Mouse (Mus musculus): ENCODE results near the gene Rab3gap1.

The Rab3gap1 gene

DNA sequence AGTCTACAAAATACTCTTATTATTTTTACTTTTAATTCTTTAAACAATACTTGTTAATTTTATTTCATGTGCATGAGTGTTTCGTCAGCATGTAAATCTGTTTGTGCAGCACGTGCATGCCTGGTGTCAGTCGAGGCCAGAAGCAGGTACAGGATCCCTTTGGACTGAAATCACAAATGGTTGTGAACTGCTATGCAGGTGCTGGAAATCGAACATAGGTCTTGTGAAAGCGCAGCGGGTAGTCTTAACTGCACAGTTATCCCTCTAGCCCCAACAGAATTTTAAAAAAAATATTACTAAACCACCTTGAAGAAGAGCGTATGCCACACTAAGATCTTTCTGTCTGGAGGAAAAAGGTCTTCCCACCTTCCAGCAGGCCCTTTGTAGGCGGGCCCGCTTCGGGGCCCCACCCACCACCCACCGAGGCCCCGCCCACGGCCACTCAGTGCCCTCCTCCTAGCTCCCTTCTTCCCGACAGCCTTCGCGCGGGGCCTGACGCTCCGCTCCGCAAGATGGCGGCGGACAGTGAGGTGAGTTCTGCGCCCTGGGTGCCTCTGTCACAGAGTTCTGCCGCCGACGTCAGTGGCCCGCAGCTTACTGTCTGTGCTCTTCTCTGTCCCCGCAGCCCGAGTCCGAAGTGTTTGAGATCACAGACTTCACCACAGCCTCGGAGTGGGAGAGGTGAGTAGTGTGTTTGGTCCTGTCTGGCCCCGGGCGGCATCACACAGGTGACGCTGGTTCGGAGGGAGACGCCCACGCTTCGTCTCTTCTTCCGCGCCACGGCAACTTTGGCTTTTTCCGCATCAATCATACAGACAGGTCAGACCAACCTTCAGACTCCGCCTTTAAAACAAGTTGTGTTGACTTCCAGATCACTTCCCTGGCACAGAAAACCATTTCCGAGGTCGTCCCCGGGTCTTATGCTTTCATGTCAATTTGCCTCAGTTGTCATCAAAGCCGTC is at the start of gene Rab3gap1:
Gene Rab3gap1 (plus strand): TSS at position 474 of the 962 bp plus-strand sequence.
- DNase-seq (ENCODE audit: low read depth, low spot score), result peak; percentile 89
- H3K27me3 ChIP-seq (ENCODE audit: control insufficient read depth, insufficient read depth, low read length, poor library complexity, severe bottlenecking), result no peaks in the 10 kb centered on the region

DNA sequence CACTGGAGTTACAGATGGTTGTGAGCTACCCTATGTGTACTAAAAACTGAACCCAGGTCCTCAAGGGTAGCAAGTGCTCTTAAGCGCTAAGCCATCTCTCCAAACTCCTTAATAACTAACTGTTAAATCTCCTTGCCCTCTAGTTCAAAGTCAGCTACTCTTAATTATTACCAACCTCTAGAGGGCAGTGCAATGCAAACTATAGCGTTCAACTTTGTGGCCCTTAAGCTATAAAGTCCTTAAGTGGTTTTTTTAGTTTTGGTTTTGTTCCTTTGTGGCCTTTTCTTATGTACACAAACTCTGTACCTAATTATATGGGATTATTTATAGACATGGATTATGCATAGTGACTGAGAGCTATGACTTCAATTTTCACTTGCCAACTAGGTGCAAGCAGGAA is 41.2 kb upstream of the Rab3gap1 start:
- Histone ChIP-seq H3K36me3 (ENCODE audit: control insufficient read depth, insufficient read depth, low read length, poor library complexity, severe bottlenecking) (peaks cover 1% of the 10 kb centered on the region; the same call in 1 of the 2 replicates), H3K27me3 (ENCODE audit: control insufficient read depth, insufficient read depth, low read length, poor library complexity, severe bottlenecking) (no peaks in the 10 kb centered on the region; the same call in 1 of the 2 replicates)
- DNase-seq (ENCODE audit: low read depth, low spot score), result peak; percentile 84

More for the DNA sequence above, at the start of gene Rab3gap1:
- H3K36me3 ChIP-seq (ENCODE audit: control insufficient read depth, insufficient read depth, low read length, poor library complexity, severe bottlenecking), result 0 out of 2 replicates have a peak, but pooled peaks cover 1% of the 10 kb centered on the region

DNA sequence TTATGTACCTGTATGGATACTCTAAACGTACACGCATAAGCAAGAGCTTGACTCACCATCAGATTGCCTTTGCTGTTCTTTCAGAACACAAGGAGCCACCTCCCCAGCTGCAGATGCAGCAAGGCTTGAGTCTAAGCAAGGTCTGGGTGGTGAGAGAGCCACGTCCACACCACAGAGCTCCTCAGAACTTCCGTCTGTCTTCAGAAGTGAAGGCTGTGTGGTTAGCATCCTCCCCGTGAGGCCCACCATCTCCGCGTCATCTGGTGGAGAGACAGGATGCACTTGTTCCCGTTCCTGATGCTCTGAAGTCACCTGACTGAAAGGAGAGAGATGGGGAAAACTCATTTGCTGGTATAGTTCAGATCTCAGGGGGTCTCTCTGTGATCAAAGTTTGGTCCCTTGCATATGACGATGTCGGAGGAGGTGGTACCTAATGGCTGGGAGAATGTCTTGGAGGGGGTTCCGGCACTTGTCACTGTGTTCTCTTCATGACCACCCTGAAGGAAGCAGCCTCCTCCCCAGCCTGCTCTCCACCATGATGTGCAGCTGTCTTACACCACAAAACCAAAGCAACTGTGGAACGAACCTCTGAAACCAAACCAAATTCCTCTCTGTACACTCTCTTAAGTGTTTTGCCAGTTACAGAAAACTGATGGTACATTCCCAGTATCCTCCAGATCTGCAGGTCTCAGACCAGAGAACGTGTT is 38.2 kb upstream of the Rab3gap1 start:
- DNase-seq (ENCODE audit: low read depth, low spot score), result no peak
- no peaks in the 10 kb centered on the region; the same call in 1 of the 2 replicates for H3K27me3 ChIP-seq (ENCODE audit: control insufficient read depth, insufficient read depth, low read length, poor library complexity, severe bottlenecking)

DNA sequence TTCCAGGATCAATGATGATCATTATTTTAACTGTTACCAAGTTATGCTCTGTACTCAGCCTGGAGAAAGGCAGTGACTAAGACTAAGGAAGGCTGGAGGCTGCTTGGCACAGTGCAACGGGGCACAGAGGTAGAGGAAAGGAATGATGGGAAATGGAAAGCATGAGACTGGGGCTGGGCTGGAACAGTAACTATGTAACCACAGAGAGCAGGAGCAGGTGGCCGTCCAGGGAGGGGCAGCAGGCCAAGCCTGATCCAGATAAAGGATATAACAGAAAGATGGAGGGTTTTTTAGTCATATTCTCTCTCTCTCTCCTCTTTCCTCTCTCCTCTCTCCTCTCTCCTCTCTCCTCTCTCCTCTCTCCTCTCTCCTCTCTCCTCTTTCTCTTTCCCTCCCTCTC is 34.9 kb upstream of the Rab3gap1 start:
- DNase-seq (ENCODE audit: low read depth, low spot score), result no peak
- Histone ChIP-seq H3K36me3 (ENCODE audit: control insufficient read depth, insufficient read depth, low read length, poor library complexity, severe bottlenecking) (0 out of 2 replicates have a peak, but pooled peaks cover 1% of the 10 kb centered on the region), H3K27me3 (ENCODE audit: control insufficient read depth, insufficient read depth, low read length, poor library complexity, severe bottlenecking) (no peaks in the 10 kb centered on the region)

More for the DNA sequence above, 38.2 kb upstream of the Rab3gap1 start:
- 0 out of 2 replicates have a peak, but pooled peaks cover 1% of the 10 kb centered on the region for H3K36me3 ChIP-seq (ENCODE audit: control insufficient read depth, insufficient read depth, low read length, poor library complexity, severe bottlenecking)

DNA sequence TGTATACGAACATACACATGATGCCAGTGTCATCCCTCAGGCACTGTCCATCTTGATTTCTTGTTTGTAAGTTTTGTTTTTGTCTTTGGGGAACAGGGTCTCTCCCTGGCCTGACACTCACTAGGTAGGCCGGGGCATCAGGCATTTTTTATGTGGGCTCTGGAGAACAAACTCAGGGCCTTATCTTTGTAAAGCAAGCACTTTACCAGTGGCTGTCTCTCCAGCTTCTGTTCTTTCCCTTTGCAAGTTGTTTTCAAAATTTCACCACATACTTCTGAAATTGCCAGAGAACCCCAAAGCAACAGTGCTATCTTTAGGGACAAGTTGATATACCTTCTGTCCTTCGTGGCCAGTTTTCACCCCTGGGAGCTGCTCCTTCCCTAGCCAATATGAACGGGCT is 34.4 kb upstream of the Rab3gap1 start:
- Histone ChIP-seq H3K27me3 (ENCODE audit: control insufficient read depth, insufficient read depth, low read length, poor library complexity, severe bottlenecking) (no peaks in the 10 kb centered on the region), H3K36me3 (ENCODE audit: control insufficient read depth, insufficient read depth, low read length, poor library complexity, severe bottlenecking) (0 out of 2 replicates have a peak, but pooled peaks cover 1% of the 10 kb centered on the region)
- no peak for DNase-seq (ENCODE audit: low read depth, low spot score)

DNA sequence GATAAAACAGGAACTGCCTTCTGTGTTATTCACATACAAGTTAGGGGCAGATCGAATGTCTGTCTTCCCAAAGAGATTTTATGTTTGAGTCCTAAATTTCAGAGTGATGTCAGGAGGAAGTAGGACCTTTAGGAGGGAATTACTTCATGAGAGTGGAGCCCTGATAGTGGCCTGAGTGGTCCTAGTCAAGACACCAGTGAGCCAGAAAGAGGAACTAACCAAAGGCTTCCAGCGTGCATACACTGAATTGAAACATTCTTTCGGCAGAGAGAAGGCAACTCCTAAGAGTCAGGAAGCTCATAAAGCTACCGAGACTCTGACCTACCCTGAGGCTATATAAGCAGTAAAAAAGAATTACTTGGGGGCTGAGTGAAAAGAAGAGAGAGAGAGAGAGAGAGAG is 32.0 kb upstream of the Rab3gap1 start:
- no peaks in the 10 kb centered on the region for H3K27me3 ChIP-seq (ENCODE audit: control insufficient read depth, insufficient read depth, low read length, poor library complexity, severe bottlenecking)
- peak; percentile 36 for DNase-seq (ENCODE audit: low read depth, low spot score)
- no peaks in the 10 kb centered on the region for H3K36me3 ChIP-seq (ENCODE audit: control insufficient read depth, insufficient read depth, low read length, poor library complexity, severe bottlenecking)

DNA sequence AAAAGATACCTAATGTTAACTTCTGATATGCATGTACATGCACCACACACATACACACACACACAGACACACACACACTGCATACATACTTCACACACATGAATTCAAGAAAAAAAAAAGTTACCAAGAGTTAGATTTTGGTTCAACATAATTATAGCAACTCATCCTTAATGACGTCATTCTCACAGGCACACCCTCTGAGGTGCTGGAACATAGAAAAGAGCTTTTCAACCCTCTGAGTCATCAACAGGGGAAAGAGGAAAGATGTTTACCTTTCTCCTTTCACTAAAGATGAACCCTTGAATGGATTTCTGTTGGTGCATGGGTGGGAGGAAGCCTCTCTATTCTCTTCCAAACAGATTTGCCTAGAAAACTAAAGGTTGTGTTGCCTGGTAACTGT is 30.0 kb upstream of the Rab3gap1 start:
- no peaks in the 10 kb centered on the region for H3K27me3 ChIP-seq (ENCODE audit: control insufficient read depth, insufficient read depth, low read length, poor library complexity, severe bottlenecking)
- H3K36me3 ChIP-seq (ENCODE audit: control insufficient read depth, insufficient read depth, low read length, poor library complexity, severe bottlenecking), result no peaks in the 10 kb centered on the region
- DNase-seq (ENCODE audit: low read depth, low spot score), result no peak

DNA sequence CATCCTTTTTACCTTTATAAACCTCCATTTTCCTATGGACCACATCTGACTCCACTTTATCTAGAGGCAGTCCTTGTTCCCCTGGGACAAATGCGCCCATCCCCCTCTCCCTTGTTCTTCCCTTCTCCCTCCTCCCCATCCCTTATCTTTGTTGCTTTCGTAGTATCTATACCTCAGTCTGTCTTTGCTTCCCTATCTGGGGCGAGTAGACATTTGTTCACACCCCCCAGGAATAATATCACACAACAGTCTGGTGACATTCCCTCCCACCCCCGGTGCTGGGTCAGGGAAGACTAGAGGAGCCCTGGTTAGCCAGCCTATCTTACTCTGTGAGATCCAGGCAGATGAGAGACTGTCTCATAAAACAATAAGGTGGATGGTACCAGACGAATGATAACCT is 23.1 kb upstream of the Rab3gap1 start:
- DNase-seq (ENCODE audit: low read depth, low spot score), result no peak
- H3K27me3 ChIP-seq (ENCODE audit: control insufficient read depth, insufficient read depth, low read length, poor library complexity, severe bottlenecking), result no peaks in the 10 kb centered on the region
- no peaks in the 10 kb centered on the region for H3K36me3 ChIP-seq (ENCODE audit: control insufficient read depth, insufficient read depth, low read length, poor library complexity, severe bottlenecking)

DNA sequence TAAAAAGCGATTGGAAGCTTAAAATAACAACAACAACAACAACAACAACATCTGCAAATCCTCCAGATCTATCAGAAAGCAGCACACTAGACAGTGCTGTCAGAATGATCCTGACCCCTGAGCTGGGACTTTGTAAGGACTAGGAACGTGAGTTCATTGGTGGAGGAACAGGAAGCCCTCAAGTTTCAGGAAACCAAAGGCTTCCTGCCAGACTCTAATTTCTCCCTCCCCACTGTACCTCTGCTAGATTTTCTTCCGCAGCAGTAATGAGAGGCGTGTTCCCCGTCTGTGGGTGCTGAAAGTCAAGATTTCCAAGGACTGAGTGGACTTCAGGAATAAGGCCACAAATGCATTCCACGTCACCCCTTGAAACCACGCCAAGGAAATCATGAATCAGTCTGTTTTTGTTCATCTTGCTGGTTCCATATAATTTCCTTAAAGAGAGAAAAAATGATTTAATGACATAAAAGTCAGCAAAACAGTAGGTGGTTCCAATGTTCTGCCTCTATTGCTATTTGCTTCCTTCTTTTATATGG is 18.4 kb upstream of the Rab3gap1 start:
- no peaks in the 10 kb centered on the region for H3K36me3 ChIP-seq (ENCODE audit: control insufficient read depth, insufficient read depth, low read length, poor library complexity, severe bottlenecking)
- DNase-seq (ENCODE audit: low read depth, low spot score), result no peak
- H3K27me3 ChIP-seq (ENCODE audit: control insufficient read depth, insufficient read depth, low read length, poor library complexity, severe bottlenecking), result no peaks in the 10 kb centered on the region

DNA sequence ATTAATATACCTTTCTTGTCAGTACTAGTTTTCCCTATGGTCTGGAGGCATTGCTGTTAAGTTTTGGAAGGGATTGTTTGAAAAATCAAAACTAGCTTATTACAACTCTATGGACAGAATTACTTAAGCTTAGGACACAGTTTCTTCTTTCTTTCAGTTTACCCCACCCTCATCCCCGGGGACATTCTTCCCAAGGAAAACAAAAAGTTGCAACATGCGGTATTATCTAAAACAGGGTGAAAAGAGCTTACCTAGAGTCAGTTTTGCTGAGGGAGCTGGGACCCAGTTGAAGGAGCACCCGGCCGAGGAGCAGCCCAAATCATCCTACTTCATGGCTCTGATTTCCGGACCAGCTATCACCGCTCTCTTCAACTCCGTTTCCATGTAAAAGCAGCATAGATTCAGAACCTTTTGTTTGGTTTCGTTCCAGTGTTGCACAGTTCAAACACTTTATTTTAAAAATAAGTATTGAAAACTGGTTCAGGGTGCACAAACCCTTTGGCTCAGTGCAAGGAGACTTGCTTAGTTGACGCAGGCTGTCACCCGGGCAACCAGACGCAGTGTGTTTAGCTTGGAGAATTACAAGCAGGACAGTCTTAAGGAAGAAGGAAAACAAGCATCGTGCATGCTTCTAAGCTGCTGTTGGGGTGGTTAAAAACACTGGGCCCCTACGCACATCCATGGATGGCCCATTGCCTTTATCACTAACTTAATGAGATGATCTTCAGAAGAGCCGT is 13.9 kb upstream of the Rab3gap1 start, which contains the start of gene Map3k19:
Gene Map3k19 (minus strand): TSS at position 546 of the 737 bp plus-strand sequence.
- DNase-seq (ENCODE audit: low read depth, low spot score), result no peak
- H3K27me3 ChIP-seq (ENCODE audit: control insufficient read depth, insufficient read depth, low read length, poor library complexity, severe bottlenecking), result no peaks in the 10 kb centered on the region
- H3K36me3 ChIP-seq (ENCODE audit: control insufficient read depth, insufficient read depth, low read length, poor library complexity, severe bottlenecking), result no peaks in the 10 kb centered on the region

DNA sequence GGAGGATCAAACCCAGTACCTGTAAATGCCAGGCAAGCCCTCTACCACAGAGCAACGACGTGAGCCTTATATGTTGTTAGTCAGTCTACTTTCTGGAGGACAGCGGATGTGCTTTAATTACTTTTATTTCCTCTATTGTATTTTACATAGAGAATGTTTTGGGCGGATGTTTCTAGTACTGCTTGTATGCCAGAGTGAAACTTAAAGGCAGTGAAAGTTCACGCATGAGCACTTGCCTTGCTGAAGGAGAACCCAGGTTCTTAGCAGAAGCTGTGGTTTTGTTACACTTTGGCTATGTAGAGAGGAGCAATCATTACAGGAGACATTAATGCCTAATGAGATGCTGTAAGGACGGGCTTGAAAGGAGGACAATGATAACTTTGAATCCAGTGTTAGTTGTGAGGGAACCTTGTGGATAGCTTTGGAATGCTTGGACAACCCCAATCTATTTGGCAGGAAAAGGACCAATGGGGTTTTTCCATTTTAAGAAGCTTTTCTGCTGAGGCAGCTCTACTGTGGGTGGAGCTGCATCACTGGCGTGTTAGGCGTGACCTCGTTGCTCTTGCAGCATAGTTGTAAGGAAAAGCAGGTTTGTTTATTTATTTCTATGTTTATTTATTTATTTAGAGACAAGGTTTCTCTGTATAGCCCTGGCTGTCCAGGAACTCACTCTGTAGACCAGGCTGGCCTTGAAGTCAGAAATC is 9.5 kb upstream of the Rab3gap1 start:
- H3K36me3 ChIP-seq (ENCODE audit: control insufficient read depth, insufficient read depth, low read length, poor library complexity, severe bottlenecking), result no peaks in the 10 kb centered on the region
- DNase-seq (ENCODE audit: low read depth, low spot score), result peak; percentile 81

DNA sequence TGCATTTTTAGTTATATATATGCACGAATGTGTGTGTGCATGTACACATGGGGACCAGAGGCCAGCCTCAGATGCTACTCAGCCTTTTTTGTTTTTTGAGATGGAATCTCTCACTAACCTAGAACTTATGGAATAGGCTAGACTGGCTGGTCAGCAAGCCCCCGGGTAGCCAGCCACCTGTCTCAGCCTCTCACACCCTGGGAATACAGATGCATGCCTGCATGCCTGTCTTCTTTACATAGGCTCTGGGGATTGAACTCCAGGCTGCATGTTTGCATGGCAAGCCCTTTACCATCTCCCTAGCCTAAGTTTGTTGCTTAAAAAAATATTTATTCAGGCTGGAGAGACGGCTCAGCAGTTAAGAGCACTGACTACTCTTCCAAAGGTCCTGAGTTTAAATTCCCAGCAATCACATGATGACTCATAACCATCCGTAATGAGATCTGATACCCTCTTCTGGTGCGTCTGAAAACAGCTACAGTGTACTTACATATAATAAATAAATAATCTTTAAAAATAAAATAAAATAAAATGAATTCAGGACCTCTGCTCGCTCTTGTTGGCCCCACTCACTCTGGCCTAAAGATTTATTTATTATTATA is 8.7 kb upstream of the Rab3gap1 start:
- no peaks in the 10 kb centered on the region for H3K27me3 ChIP-seq (ENCODE audit: control insufficient read depth, insufficient read depth, low read length, poor library complexity, severe bottlenecking)
- no peak for DNase-seq (ENCODE audit: low read depth, low spot score)
- H3K36me3 ChIP-seq (ENCODE audit: control insufficient read depth, insufficient read depth, low read length, poor library complexity, severe bottlenecking), result no peaks in the 10 kb centered on the region

More for the DNA sequence above, 9.5 kb upstream of the Rab3gap1 start:
- no peaks in the 10 kb centered on the region for H3K27me3 ChIP-seq (ENCODE audit: control insufficient read depth, insufficient read depth, low read length, poor library complexity, severe bottlenecking)

DNA sequence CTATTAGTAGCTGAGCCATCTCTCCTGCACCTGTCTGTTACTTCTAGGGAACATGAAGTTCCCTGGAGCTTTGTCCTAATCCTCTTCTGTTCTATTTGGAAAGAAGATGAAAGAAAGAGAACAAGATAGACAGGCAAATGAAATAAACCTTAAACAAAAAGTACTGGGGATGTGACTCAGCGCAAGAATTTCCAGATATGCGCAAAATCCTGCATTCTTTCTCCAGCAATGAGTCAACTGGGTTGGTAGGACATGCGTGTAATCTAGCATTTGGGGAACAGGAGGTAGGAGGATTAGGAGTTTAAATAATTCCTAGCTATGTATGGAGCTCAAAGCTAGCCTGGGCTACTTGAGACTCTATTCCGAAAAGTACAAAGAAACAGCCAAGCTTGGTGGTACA is 8.1 kb upstream of the Rab3gap1 start:
- no peak for DNase-seq (ENCODE audit: low read depth, low spot score)
- Histone ChIP-seq H3K27me3 (ENCODE audit: control insufficient read depth, insufficient read depth, low read length, poor library complexity, severe bottlenecking) (no peaks in the 10 kb centered on the region), H3K36me3 (ENCODE audit: control insufficient read depth, insufficient read depth, low read length, poor library complexity, severe bottlenecking) (no peaks in the 10 kb centered on the region)
